Mouse (Mus musculus): ENCODE measurements around the gene Flt3. TPM values are rescaled to one million over a fixed set of nuclear protein-coding genes. Genes with fewer than 3 reads are reported as not detected.

Flt3 gene
- total and polyA plus RNA-seq, 2 experiments from 2014 or later = 0.68 to 0.86 TPM

DNA sequence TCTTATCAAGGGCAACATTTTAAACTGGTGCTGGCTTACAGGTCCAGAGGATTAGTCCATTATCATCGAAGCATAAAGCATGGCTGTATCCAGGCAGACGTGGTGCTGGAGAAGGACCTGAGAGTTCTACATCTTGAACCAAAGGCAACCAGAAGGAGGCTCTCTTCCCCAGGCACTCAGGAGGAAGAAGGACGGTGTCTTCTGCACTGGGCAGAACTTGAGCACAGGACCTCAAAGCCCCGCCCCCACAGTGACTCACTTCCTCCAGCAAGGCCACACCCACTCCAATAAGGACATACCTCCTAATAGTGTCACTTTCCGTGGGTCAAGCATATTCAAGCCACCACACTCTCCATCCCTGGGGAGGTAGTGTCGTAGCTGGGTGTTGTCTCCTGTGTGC is 10.3 kb upstream of the Flt3 start:
- Histone ChIP-seq H3K4me2 (ENCODE audit: low read depth) (no peak overlapping the region), H3K27ac (ENCODE audit: low read depth, low read length) (no peak overlapping the region), H3K9me3 (ENCODE audit: low read length) (no peaks in the 10 kb centered on the region), H3K4me3 (ENCODE audit: low read depth, low read length) (no peak overlapping the region), H3K36me3 (ENCODE audit: insufficient read depth) (no peaks in the 10 kb centered on the region), H3K27me3 (ENCODE audit: insufficient read depth, low read length) (no peaks in the 10 kb centered on the region), H3K9ac (no peak overlapping the region), H3K4me1 (ENCODE audit: insufficient read depth) (no peaks in the 10 kb centered on the region)
- ATAC-seq = no peak
- no peak for TF ChIP-seq CTCF (IDR thresholded peaks at IDR 0.05; ENCODE audit: low read depth)
- DNase-seq = no peak
- WGBS = 82% methylated on average over 6 of the region's 6 CpGs

DNA sequence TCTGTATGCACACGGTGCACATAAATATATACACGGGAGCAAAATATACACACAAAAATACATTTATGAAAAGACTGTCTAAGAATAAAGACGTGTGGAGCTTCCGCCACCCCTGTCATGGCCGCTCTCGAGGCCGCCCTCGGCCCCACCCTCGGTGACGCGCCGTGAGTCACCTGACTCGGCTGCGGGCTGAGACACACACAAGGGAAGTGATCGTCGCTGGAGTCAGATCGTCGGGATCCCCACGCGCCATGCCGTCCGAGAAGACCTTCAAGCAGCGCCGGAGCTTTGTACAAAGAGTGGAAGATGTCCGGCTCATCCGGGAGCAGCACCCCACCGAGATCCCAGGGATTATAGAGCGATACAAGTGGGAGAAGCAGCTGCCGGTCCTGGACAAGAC is 8.4 kb upstream of the Flt3 start:
- H3K9ac ChIP-seq = no peak overlapping the region
- no peak overlapping the region for H3K4me3 ChIP-seq (ENCODE audit: low read depth, low read length)
- 69% methylated on average over 29 of the region's 29 CpGs for WGBS
- no peak overlapping the region for H3K27ac ChIP-seq (ENCODE audit: low read depth, low read length)
- TF ChIP-seq CTCF (IDR thresholded peaks at IDR 0.05; ENCODE audit: low read depth) = no peak
- no peaks in the 10 kb centered on the region for H3K27me3 ChIP-seq (ENCODE audit: insufficient read depth, low read length)
- DNase-seq (no peak), ATAC-seq (no peak)
- H3K9me3 ChIP-seq (ENCODE audit: low read length) = no peaks in the 10 kb centered on the region
- no peaks in the 10 kb centered on the region for H3K4me1 ChIP-seq (ENCODE audit: insufficient read depth)
- H3K36me3 ChIP-seq (ENCODE audit: insufficient read depth) = no peaks in the 10 kb centered on the region
- no peak overlapping the region for H3K4me2 ChIP-seq (ENCODE audit: low read depth)

DNA sequence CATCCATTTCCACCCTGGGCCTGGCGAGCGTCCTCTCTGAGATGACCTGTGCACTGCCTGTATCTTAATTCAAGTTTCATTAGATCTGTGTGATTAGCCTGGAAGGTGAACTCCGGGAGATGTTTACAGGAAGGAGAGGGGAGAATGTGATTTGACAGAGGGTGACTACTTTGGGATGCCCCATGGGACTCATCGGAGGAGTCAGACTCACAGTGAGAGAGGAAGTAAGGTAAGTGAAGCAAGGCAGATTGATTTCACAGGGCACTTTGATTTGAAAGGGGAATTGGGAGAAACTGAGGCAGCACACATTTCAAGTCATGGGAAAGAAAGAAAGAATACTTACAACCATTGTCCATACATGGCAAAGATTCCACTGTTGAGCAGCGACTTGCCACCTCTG is 5.8 kb upstream of the Flt3 start:
- DNase-seq (no peak), ATAC-seq (no peak)
- Histone ChIP-seq H3K4me2 (ENCODE audit: low read depth) (no peak overlapping the region), H3K36me3 (ENCODE audit: insufficient read depth) (no peaks in the 10 kb centered on the region), H3K27ac (ENCODE audit: low read depth, low read length) (no peak overlapping the region), H3K4me3 (ENCODE audit: low read depth, low read length) (no peak overlapping the region), H3K9me3 (ENCODE audit: low read length) (no peaks in the 10 kb centered on the region), H3K27me3 (ENCODE audit: insufficient read depth, low read length) (peaks cover 6% of the 10 kb centered on the region; the same call in 1 of the 2 replicates), H3K4me1 (ENCODE audit: insufficient read depth) (no peaks in the 10 kb centered on the region), H3K9ac (no peak overlapping the region)
- TF ChIP-seq CTCF (IDR thresholded peaks at IDR 0.05; ENCODE audit: low read depth) = no peak
- 89% methylated on average over 5 of the region's 5 CpGs for WGBS

DNA sequence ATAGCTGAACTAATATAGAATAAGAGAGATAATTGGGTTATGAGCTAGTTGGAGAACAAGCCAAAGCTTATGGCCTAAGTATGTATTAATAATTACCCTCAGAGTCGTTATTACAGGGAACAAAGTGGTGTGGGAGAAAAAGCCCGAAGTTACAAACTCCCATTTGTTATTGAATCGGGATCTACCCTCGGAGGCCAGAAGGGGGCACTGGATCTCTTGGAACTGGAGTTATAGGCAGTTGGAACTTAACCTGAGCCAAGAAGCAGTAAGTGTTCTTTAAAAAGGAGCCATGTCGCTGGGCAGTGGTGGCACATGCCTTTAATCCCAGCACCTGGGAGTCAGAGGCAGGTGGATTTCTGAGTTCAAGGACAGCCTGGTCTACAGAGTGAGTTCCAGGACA is 2.2 kb upstream of the Flt3 start:
- no peak for ATAC-seq
- TF ChIP-seq CTCF (IDR thresholded peaks at IDR 0.05; ENCODE audit: low read depth) = peak; percentile 70
- Histone ChIP-seq H3K4me1 (ENCODE audit: insufficient read depth) (no peaks in the 10 kb centered on the region), H3K9me3 (ENCODE audit: low read length) (no peaks in the 10 kb centered on the region), H3K36me3 (ENCODE audit: insufficient read depth) (no peaks in the 10 kb centered on the region), H3K4me2 (ENCODE audit: low read depth) (no peak overlapping the region), H3K27ac (ENCODE audit: low read depth, low read length) (no peak overlapping the region), H3K9ac (no peak overlapping the region), H3K27me3 (ENCODE audit: insufficient read depth, low read length) (peaks cover 39% of the 10 kb centered on the region), H3K4me3 (ENCODE audit: low read depth, low read length) (no peak overlapping the region)
- DNase-seq = peak; percentile 74
- WGBS = 18% methylated on average over 5 of the region's 5 CpGs

DNA sequence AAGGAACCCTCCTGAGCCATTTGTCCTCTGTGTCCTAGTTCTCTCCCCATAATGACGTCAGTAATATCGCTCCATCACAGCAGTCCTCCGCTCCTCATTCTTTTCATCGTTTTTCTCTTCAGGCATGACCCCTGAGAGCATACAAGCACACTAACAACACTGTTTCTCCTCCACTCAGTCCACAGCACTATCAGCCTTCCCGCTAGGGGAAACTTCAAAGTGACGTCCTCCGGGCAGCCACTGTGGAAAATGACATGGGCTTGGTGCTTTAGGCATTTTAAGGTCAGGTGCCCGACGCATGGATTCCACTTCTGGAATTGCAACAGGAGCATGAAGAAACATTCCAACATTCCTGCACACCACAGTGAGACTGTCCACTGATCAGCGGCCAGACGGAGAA is 735 bp upstream of the Flt3 start:
- no peak overlapping the region for H3K27ac ChIP-seq (ENCODE audit: low read depth, low read length)
- DNase-seq (peak; percentile 4), ATAC-seq (peak; percentile 25; the same call in 1 of the 2 replicates)
- no peak for TF ChIP-seq CTCF (IDR thresholded peaks at IDR 0.05; ENCODE audit: low read depth)
- no peaks in the 10 kb centered on the region for H3K9me3 ChIP-seq (ENCODE audit: low read length)
- peak overlapping the region; percentile 48 for H3K4me3 ChIP-seq (ENCODE audit: low read depth, low read length)
- no peaks in the 10 kb centered on the region for H3K4me1 ChIP-seq (ENCODE audit: insufficient read depth)
- no peak overlapping the region for H3K9ac ChIP-seq
- H3K36me3 ChIP-seq (ENCODE audit: insufficient read depth) = no peaks in the 10 kb centered on the region
- peaks cover 41% of the 10 kb centered on the region for H3K27me3 ChIP-seq (ENCODE audit: insufficient read depth, low read length)
- peak overlapping the region; percentile 96 for H3K4me2 ChIP-seq (ENCODE audit: low read depth)
- WGBS = 23% methylated on average over 11 of the region's 11 CpGs

DNA sequence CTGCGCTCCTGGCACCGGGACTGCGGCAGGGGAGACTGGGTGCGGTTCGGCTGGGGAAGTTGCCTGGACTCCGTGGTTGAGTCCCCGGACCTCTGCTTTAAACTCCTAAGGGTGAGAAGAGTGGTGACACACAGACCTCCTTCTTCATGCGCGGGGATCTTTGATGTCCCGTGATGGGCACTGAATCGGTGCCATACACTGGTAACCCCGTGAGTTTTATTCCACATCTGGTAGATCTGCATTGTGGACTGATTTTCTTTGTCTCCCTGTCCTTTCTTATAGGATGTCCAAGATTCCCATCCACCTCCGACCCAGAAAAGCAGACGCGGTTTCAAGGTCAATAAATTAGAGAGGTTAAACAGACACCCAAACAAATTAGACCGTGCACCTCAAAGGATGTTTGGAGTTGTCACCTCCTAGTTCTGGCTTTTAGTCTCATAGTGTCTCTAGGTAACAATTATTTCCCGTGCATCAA is 253 bp upstream of the Flt3 start:
- 2% methylated on average over 17 of the region's 17 CpGs for WGBS
- Histone ChIP-seq H3K36me3 (ENCODE audit: insufficient read depth) (no peaks in the 10 kb centered on the region), H3K4me3 (ENCODE audit: low read depth, low read length) (peak overlapping the region; percentile 48), H3K4me2 (ENCODE audit: low read depth) (peak overlapping the region; percentile 96), H3K9ac (peak overlapping the region; percentile 44), H3K4me1 (ENCODE audit: insufficient read depth) (no peaks in the 10 kb centered on the region), H3K27ac (ENCODE audit: low read depth, low read length) (no peak overlapping the region), H3K9me3 (ENCODE audit: low read length) (no peaks in the 10 kb centered on the region), H3K27me3 (ENCODE audit: insufficient read depth, low read length) (peaks cover 41% of the 10 kb centered on the region)
- no peak for ATAC-seq
- TF ChIP-seq CTCF (IDR thresholded peaks at IDR 0.05; ENCODE audit: low read depth) = no peak
- peak; percentile 22 for DNase-seq

DNA sequence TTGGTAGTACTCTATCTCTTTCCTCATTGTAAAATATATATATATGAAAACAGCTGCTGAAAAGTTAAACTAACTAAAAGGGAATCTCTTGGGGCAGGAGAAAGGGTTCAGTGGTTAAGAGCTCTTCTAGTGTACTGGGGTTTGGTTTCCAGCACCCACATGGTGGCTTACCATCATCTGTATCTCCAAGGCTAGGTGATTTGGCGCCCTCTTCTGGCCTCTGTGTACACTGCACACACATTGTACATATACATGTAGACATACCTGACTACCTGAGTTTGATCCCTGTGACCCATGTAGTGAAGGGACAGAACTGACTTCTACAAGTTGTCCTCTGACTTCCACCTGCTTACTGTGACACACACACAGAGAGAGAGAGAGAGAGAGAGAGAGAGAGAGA is 5.2 kb downstream of the Flt3 start:
- ATAC-seq (no peak), DNase-seq (no peak)
- WGBS = 18% methylated on average over 1 of the region's 1 CpGs
- Histone ChIP-seq H3K9ac (no peak overlapping the region), H3K4me2 (ENCODE audit: low read depth) (no peak overlapping the region), H3K9me3 (ENCODE audit: low read length) (no peaks in the 10 kb centered on the region), H3K36me3 (ENCODE audit: insufficient read depth) (no peaks in the 10 kb centered on the region), H3K27ac (ENCODE audit: low read depth, low read length) (no peak overlapping the region), H3K4me3 (ENCODE audit: low read depth, low read length) (no peak overlapping the region), H3K27me3 (ENCODE audit: insufficient read depth, low read length) (peaks cover 27% of the 10 kb centered on the region), H3K4me1 (ENCODE audit: insufficient read depth) (no peaks in the 10 kb centered on the region)
- no peak for TF ChIP-seq CTCF (IDR thresholded peaks at IDR 0.05; ENCODE audit: low read depth)

All from forebrain, postnatal 0 days (tissue).